11 mouse cellular contexts compared by ENCODE assay signal in genomic region chr10:9549913-9550709, GRCm38 (mm10).
A peak's percentile ranks its signal among the peaks of the same experiment; 100 is the strongest.
DNase-seq lines count a peak whose midpoint lies in the region; ATAC-seq and TF ChIP-seq lines count a peak whose summit lies in the region.
"Had no signal": no experiment of that assay in that cellular context is flagged by ENCODE, and none has a peak within 500 bp of the region (broad histone marks: within the 10 kb centered on the region; RNA-seq: fewer than 3 reads in every experiment).

No protein-coding gene starts in this region.

- no peak overlapping the region for H3K4me3 ChIP-seq in embryonic fibroblast, embryonic 13.5 days (ENCODE audit: insufficient read depth, low read length)
- H3K4me3 ChIP-seq: neural tube, embryonic 12.5 days had no signal

- H3K27ac ChIP-seq in embryonic fibroblast, embryonic 13.5 days (ENCODE audit: insufficient read depth, low read length): peak overlapping the region; percentile 76
- H3K27ac ChIP-seq: neural tube, embryonic 12.5 days had no signal

- peaks cover 5% of the 10 kb centered on the region; the same call in 1 of the 2 replicates for H3K4me1 ChIP-seq in embryonic fibroblast, embryonic 13.5 days (ENCODE audit: control insufficient read depth, insufficient read depth, low read length)
- H3K4me1 ChIP-seq: neural tube, embryonic 12.5 days had no signal

- no peak for TF ChIP-seq CTCF in embryonic fibroblast, embryonic 13.5 days (IDR thresholded peaks at IDR 0.05; ENCODE audit: borderline replicate concordance, insufficient read depth, low read length)

- intact Hi-C loops in left cerebral cortex, postnatal 25 days (cut with DNase I): loop anchor here (1.0 kb wide), 1 partner anchor 88 kb away; no protein-coding TSS in a partner anchor
- intact Hi-C loops in left cerebral cortex, postnatal 10 days (cut with DNase I): no loop called here

- TF ChIP-seq POLR2A in embryonic fibroblast, embryonic 13.5 days (IDR thresholded peaks at IDR 0.05; ENCODE audit: low read depth, low read length): no peak

- ATAC-seq in frontal cortex, adult (ENCODE audit: low TSS enrichment): peak; percentile 65
- ATAC-seq: Patski had no signal

- no peak for DNase-seq in frontal cortex, postnatal 14 days (ENCODE audit: low spot score in 2 of 2)
- peak; percentile 26 to 50 for DNase-seq in left cerebral cortex, postnatal 25 days (ENCODE audit: low spot score in 2 of 2)
- DNase-seq in left cerebral cortex, postnatal 10 days (ENCODE audit: extremely low spot score in 1 of 2, low spot score in 2 of 2): no peak
- peak; percentile 34 to 69 for DNase-seq in lung, postnatal 4 days
- no peak for DNase-seq in thymus, adult 18-20 months
- DNase-seq in cerebellum, postnatal 25 days: no peak
- DNase-seq: gastrocnemius, postnatal 10 days had no signal

Comparison
In these comparisons a context has a peak if more than half of its experiments do, and no peak if none do; other contexts are left out.
1. DNase-seq: peak in left cerebral cortex, postnatal 25 days (2 of 2) and lung, postnatal 4 days (2 of 2); none in frontal cortex, postnatal 14 days (0 of 2), left cerebral cortex, postnatal 10 days (0 of 2), thymus, adult 18-20 months (0 of 2) and cerebellum, postnatal 25 days (0 of 2).